Mouse (Mus musculus) MEL (cell line): ENCODE results near the gene Arih2. TPM values are rescaled to one million over a fixed set of nuclear protein-coding genes. Genes with fewer than 3 reads are reported as not detected.
A peak's percentile ranks its signal among the peaks of the same experiment; 100 is the strongest.

ENCODE experiments used
- DNase-seq: peaks from one replicate; pipeline ENCODE4 v3.0.0; 2011; ENCODE audit warnings: low read depth, low spot score
- H3K27ac ChIP-seq: 2 replicates; pipeline ENCODE4 v1.5.1; 2012; ENCODE audit warnings: low read depth, mild to moderate bottlenecking, control low read depth, low read length, moderate library complexity; ENCODE audit not compliant: control insufficient read depth
- H3K27me3 ChIP-seq, 2 experiments: fragments of 150-350 bp in 1 of 2; sonication (generic) in 1 of 2; 2 replicates each; pipeline ENCODE4 v1.6.1; 2012; ENCODE audit warnings: low read length in 2 of 2, mild to moderate bottlenecking in 2 of 2, improper control_type of control experiment in 1 of 2, moderate library complexity in 1 of 2; ENCODE audit not compliant: insufficient read depth in 2 of 2, control insufficient read depth in 1 of 2
- H3K36me3 ChIP-seq, 2 experiments: 2 replicates each; pipeline ENCODE4 v1.6.1; 2012 to 2014; ENCODE audit warnings: low read length in 2 of 2, improper control_type of control experiment in 1 of 2, inconsistent platforms in 1 of 2, mild to moderate bottlenecking in 1 of 2; ENCODE audit not compliant: insufficient read depth in 2 of 2, control insufficient read depth in 1 of 2
- H3K4me1 ChIP-seq, 2 experiments: fragments of 150-350 bp in 1 of 2; sonication (generic) in 1 of 2; 2 replicates each; pipeline ENCODE4 v1.6.1; 2012; ENCODE audit warnings: low read length in 2 of 2, improper control_type of control experiment in 1 of 2, mild to moderate bottlenecking in 1 of 2; ENCODE audit not compliant: insufficient read depth in 2 of 2, control insufficient read depth in 1 of 2
- H3K4me3 ChIP-seq, 2 experiments: fragments of 150-350 bp in 1 of 2; sonication (generic) in 1 of 2; 2 replicates each; pipeline ENCODE4 v1.5.1; 2012; ENCODE audit warnings: low read depth in 2 of 2, low read length in 2 of 2, mild to moderate bottlenecking in 2 of 2, moderate library complexity in 2 of 2, control low read depth in 1 of 2, improper control_type of control experiment in 1 of 2; ENCODE audit not compliant: control insufficient read depth in 1 of 2, insufficient read depth in 1 of 2
- H3K79me2 ChIP-seq: 2 replicates; pipeline ENCODE4 v1.6.1; 2012; ENCODE audit warnings: mild to moderate bottlenecking, low read length, moderate library complexity; ENCODE audit not compliant: control insufficient read depth, poor library complexity, insufficient read depth
- H3K9ac ChIP-seq: 2 replicates; pipeline ENCODE4 v1.6.1; 2012; ENCODE audit warnings: low read depth, mild to moderate bottlenecking, control low read depth, low read length, moderate library complexity; ENCODE audit not compliant: control insufficient read depth, poor library complexity, severe bottlenecking
- H3K9me3 ChIP-seq: fragments of 150-350 bp; sonication (generic); replicated peaks from 2 replicates; pipeline ENCODE4 v1.6.1; 2012; ENCODE audit warnings: mild to moderate bottlenecking, low read length, improper control_type of control experiment, moderate library complexity; ENCODE audit not compliant: insufficient read depth
- BHLHE40 ChIP-seq: IDR thresholded peaks from 2 replicates; pipeline ENCODE4 v1.6.1; 2012; ENCODE audit warnings: low read depth, mild to moderate bottlenecking, inconsistent platforms, low read length, improper control_type of control experiment, borderline replicate concordance
- CHD1 ChIP-seq: IDR thresholded peaks from 2 replicates; pipeline ENCODE4 v1.6.1; 2012; ENCODE audit warnings: low read depth, mild to moderate bottlenecking, inconsistent platforms, low read length, improper control_type of control experiment
- CTCF ChIP-seq, 3 experiments: IDR thresholded peaks in 2 of 3; conservative IDR thresholded peaks in 1 of 3; 2 replicates each; pipeline ENCODE4 v1.5.1; 2011 to 2012; ENCODE audit warnings: low read length in 3 of 3, low read depth in 2 of 3, mild to moderate bottlenecking in 2 of 3, improper control_type of control experiment in 1 of 3, inconsistent platforms in 1 of 3, mixed read lengths in 1 of 3, moderate library complexity in 1 of 3; ENCODE audit not compliant: control insufficient read depth in 1 of 3, insufficient read depth in 1 of 3, poor library complexity in 1 of 3, severe bottlenecking in 1 of 3
- E2F4 ChIP-seq: IDR thresholded peaks from 2 replicates; pipeline ENCODE4 v1.6.1; 2011; ENCODE audit warnings: low read depth, low read length, improper control_type of control experiment, borderline replicate concordance
- ETS1 ChIP-seq: IDR thresholded peaks from 2 replicates; pipeline ENCODE4 v1.6.1; 2012; ENCODE audit warnings: low read depth, mild to moderate bottlenecking, inconsistent platforms, low read length, improper control_type of control experiment, moderate library complexity
- GABPA ChIP-seq: IDR thresholded peaks from 2 replicates; pipeline ENCODE4 v1.6.1; 2012; ENCODE audit warnings: low read depth, mild to moderate bottlenecking, inconsistent platforms, low read length, improper control_type of control experiment, moderate library complexity
- HCFC1 ChIP-seq: IDR thresholded peaks from 2 replicates; pipeline ENCODE4 v1.6.1; 2012; ENCODE audit warnings: low read depth, mild to moderate bottlenecking, inconsistent platforms, low read length, improper control_type of control experiment, moderate library complexity
- MAFK ChIP-seq: IDR thresholded peaks from 2 replicates; pipeline ENCODE4 v1.6.1; 2011; ENCODE audit warnings: low read depth, mild to moderate bottlenecking, low read length, improper control_type of control experiment, borderline replicate concordance
- MAZ ChIP-seq: IDR thresholded peaks from 2 replicates; pipeline ENCODE4 v1.6.1; 2012; ENCODE audit warnings: low read depth, mild to moderate bottlenecking, inconsistent platforms, low read length, improper control_type of control experiment
- MEF2A ChIP-seq: IDR thresholded peaks from 2 replicates; pipeline ENCODE4 v1.6.1; 2014; ENCODE audit warnings: low read depth, mild to moderate bottlenecking, inconsistent platforms, low read length, improper control_type of control experiment; ENCODE audit not compliant: poor library complexity, insufficient replicate concordance, severe bottlenecking; ENCODE audit errors: extremely low read depth
- MYC ChIP-seq: IDR thresholded peaks from 2 replicates; pipeline ENCODE4 v1.6.1; 2011; ENCODE audit warnings: low read depth, mild to moderate bottlenecking, low read length, improper control_type of control experiment, moderate library complexity
- POLR2A ChIP-seq, 2 experiments: IDR thresholded peaks; 2 replicates each; pipeline ENCODE4 v1.6.1; 2011 to 2012; ENCODE audit warnings: low read length in 2 of 2, mild to moderate bottlenecking in 2 of 2, control low read depth in 1 of 2, improper control_type of control experiment in 1 of 2, low read depth in 1 of 2, moderate library complexity in 1 of 2; ENCODE audit not compliant: control insufficient read depth in 1 of 2, insufficient read depth in 1 of 2, poor library complexity in 1 of 2
- POLR2AphosphoS5 ChIP-seq: IDR thresholded peaks from 2 replicates; pipeline ENCODE4 v1.6.1; 2012; ENCODE audit warnings: low read depth, borderline replicate concordance, mild to moderate bottlenecking, inconsistent platforms, low read length, moderate library complexity, mixed read lengths
- SIN3A ChIP-seq: IDR thresholded peaks from 2 replicates; pipeline ENCODE4 v1.6.1; 2012; ENCODE audit warnings: low read length, improper control_type of control experiment, inconsistent platforms
- TAL1 ChIP-seq: IDR thresholded peaks from 2 replicates; pipeline ENCODE4 v1.6.1; 2012; ENCODE audit warnings: mild to moderate bottlenecking, inconsistent platforms, low read length, moderate library complexity, mixed read lengths
- UBTF ChIP-seq: IDR thresholded peaks from 2 replicates; pipeline ENCODE4 v1.6.1; 2012; ENCODE audit warnings: low read depth, mild to moderate bottlenecking, inconsistent platforms, low read length, improper control_type of control experiment, moderate library complexity, borderline replicate concordance; ENCODE audit not compliant: insufficient read depth
- USF1 ChIP-seq: IDR thresholded peaks from 2 replicates; pipeline ENCODE4 v1.6.1; 2014; ENCODE audit warnings: low read depth, mild to moderate bottlenecking, inconsistent platforms, low read length, improper control_type of control experiment, moderate library complexity
- ZC3H11A ChIP-seq: IDR thresholded peaks from 2 replicates; pipeline ENCODE4 v1.6.1; 2012; ENCODE audit warnings: low read depth, mild to moderate bottlenecking, inconsistent platforms, low read length, improper control_type of control experiment
- ZMIZ1 ChIP-seq: IDR thresholded peaks from 2 replicates; pipeline ENCODE4 v1.6.1; 2012; ENCODE audit warnings: low read depth, mild to moderate bottlenecking, inconsistent platforms, low read length, improper control_type of control experiment, moderate library complexity
- ZNF384 ChIP-seq: IDR thresholded peaks from 2 replicates; pipeline ENCODE4 v1.6.1; 2012; ENCODE audit warnings: low read depth, mild to moderate bottlenecking, inconsistent platforms, low read length, improper control_type of control experiment
- polyA plus RNA-seq, 2 experiments: library from polyadenylated mRNA; stranded (reverse) in 1 of 2; unstranded in 1 of 2; fragments of >175 nt in 1 of 2; fragments of >200 nt in 1 of 2; gene quantifications; 2 replicates each; pipeline versions ENCODE4 v1.2.1 to v1.2.4; 2012; ENCODE audit warnings: low replicate concordance in 2 of 2, low read depth in 1 of 2; ENCODE audit not compliant: insufficient read length in 2 of 2, insufficient read depth in 1 of 2, missing spikeins in 1 of 2
- total RNA-seq: library from RNA; depleted of rRNA; stranded (reverse); fragments of 300-350 nt; gene quantifications from 2 replicates; pipeline ENCODE4 v1.2.3, GENCODE M21; 2012

Arih2 gene
- total and polyA plus RNA-seq, 3 experiments: 59.6 to 66.5 TPM; not detected in 1

DNA sequence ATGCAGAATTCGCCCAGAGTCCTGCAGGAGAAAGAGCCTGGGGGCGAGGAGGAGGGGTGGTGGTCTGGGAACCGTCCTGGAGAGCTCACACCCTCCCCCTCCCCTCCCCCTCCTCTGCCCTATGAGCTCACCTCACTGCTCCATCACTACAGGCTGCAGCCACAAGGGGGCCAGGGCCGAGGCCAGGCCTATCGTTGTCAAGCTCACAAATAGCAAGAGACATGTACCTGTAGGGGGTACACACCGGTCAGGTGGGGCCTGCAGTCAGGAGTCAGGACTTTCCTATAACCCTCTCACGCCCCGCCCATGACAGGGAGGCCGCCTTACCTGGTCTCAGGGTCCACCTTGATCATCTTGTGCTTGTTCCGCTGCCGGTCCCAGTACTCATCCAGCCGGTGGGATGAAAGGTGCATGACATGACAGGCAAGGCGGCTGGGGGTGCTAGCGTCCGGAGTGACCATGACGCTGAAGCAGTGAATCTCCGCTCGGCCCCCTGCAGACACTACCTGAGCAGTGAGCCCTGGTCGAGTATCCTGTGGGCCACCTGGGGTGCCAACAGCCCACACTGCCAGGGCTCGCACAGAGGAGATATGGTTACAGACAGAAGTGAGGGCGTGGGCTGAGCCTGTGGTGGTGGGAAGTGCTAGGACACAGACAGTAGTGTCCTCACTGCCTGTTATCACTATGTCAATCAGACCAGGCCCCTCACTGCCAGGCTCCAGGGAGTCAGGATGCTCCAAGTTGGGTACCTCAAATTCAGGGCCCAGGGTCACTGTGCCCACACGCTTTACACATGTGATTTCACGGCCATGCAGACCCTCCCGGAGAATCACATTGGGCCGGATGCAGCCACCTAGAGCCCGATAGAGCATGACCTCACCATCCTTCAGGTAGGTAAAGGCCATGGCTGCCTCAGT lies 75.2 kb downstream of the Arih2 start (continued):
- TF ChIP-seq CTCF (IDR thresholded peaks at IDR 0.05 in 2 of 3, conservative IDR thresholded peaks at IDR 0.05 in 1 of 3; ENCODE audit: control insufficient read depth in 1 of 3, insufficient read depth in 1 of 3, low read depth in 2 of 3, low read length in 3 of 3, poor library complexity in 1 of 3, severe bottlenecking in 1 of 3) (peak; percentile 44 to 71 (median 63); a peak in 5 of 6 replicates), POLR2AphosphoS5 (no peak)

GRCm38 (mm10) chr9:108572321-108572720 lies 76.9 kb downstream of the Arih2 start:
- DNase-seq: no peak
- Histone ChIP-seq H3K4me1 (peaks cover 0 to 18% of the 10 kb centered on the region in 2 experiments; a peak in 3 of 4 replicates), H3K36me3 (peaks cover 0 to 12% of the 10 kb centered on the region in 2 experiments; a peak in 3 of 4 replicates)

DNA sequence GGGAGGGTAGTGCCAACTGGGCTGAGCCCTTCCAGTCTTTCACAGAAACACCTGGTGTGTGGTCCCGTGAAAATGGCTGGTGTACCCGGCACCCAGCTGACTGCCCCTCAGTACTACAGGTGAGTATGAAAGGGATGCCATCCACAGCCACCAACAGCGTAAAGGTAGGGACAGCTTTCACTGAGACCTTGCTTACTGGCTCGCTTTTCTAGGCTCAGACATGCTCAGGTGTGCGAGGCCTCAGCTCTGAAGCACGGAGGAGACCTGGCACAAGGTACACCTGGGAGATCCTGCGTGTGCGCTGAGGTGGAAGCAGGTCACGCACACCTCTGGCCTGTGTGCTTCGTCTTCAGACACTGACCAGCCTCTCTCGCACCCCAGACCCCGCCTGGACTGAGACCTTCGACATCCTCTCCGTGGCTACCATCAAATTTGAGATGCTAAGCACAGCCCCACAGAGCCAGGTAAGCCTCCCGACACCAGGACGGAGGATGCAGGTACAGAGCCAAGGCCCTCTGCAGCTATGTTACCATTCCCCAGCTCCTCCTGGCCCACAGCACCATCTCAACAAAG lies 77.7 kb downstream of the Arih2 start:
- no peak for DNase-seq
- no peak overlapping the region for H3K9ac ChIP-seq
- no peak for TF ChIP-seq USF1
- H3K27ac ChIP-seq: no peak overlapping the region
- peaks cover 0 to 18% of the 10 kb centered on the region in 2 experiments; a peak in 3 of 4 replicates for H3K4me1 ChIP-seq
- H3K9me3 ChIP-seq: no peaks in the 10 kb centered on the region
- H3K36me3 ChIP-seq: peaks cover 0 to 12% of the 10 kb centered on the region in 2 experiments; a peak in 3 of 4 replicates
- no peak overlapping the region for H3K4me3 ChIP-seq
- peaks cover 27% of the 10 kb centered on the region for H3K79me2 ChIP-seq
- H3K27me3 ChIP-seq: no peaks in the 10 kb centered on the region

More at GRCm38 (mm10) chr9:108572321-108572720, 76.9 kb downstream of the Arih2 start:
- peaks cover 25% of the 10 kb centered on the region for H3K79me2 ChIP-seq
- H3K9ac ChIP-seq: no peak overlapping the region
- no peak overlapping the region for H3K27ac ChIP-seq
- H3K4me3 ChIP-seq: no peak overlapping the region
- H3K27me3 ChIP-seq: no peaks in the 10 kb centered on the region
- H3K9me3 ChIP-seq: no peaks in the 10 kb centered on the region
- TF ChIP-seq POLR2A (IDR thresholded peaks at IDR 0.05; ENCODE audit: control insufficient read depth in 1 of 2, insufficient read depth in 1 of 2, low read depth in 1 of 2, low read length in 2 of 2, poor library complexity in 1 of 2) (no peak), HCFC1 (no peak), MAFK (no peak), E2F4 (no peak), ZMIZ1 (no peak), UBTF (no peak), TAL1 (no peak), BHLHE40 (no peak), GABPA (no peak), ZNF384 (no peak), ZC3H11A (no peak), CHD1 (no peak), MAZ (no peak), MEF2A (no peak), MYC (no peak), ETS1 (no peak), SIN3A (no peak)
- TF ChIP-seq, all 39 proteins: peak for 0
